Mouse (Mus musculus) hindbrain, embryonic 14.5 days (tissue): ENCODE data around the gene Yeats4. TPM values are rescaled to one million over a fixed set of nuclear protein-coding genes. Genes with fewer than 3 reads are reported as not detected.

ENCODE experiments used
- ATAC-seq: fragments of 200-750 bp; cut with Nextera tagmentation; 2 replicates; pipeline ENCODE4 v1.8.0; 2017; ENCODE audit warnings: moderate number of reproducible peaks, mild to moderate bottlenecking, moderate TSS enrichment, moderate library complexity; ENCODE audit not compliant: low FRiP score
- DNase-seq: peaks from one replicate; pipeline ENCODE4 v3.0.0-alpha.2; 2015; ENCODE audit warnings: low spot score
- H3K27ac ChIP-seq: fragments of 300-500 bp; sonication (generic); 2 replicates; pipeline ENCODE4 v1.5.1; 2014; ENCODE audit warnings: mild to moderate bottlenecking, moderate library complexity
- H3K27me3 ChIP-seq: fragments of 300-500 bp; sonication (generic); 2 replicates; pipeline ENCODE4 v1.6.1; 2014; ENCODE audit warnings: mild to moderate bottlenecking, low read length, mixed read lengths; ENCODE audit not compliant: control insufficient read depth, insufficient read depth
- H3K36me3 ChIP-seq: fragments of 300-500 bp; sonication (generic); replicated peaks from 2 replicates; pipeline ENCODE4 v1.6.1; 2014; ENCODE audit not compliant: control insufficient read depth, insufficient read depth
- H3K4me1 ChIP-seq: fragments of 300-500 bp; sonication (generic); replicated peaks from 2 replicates; pipeline ENCODE4 v1.6.1; 2014; ENCODE audit warnings: antibody characterized with exemption, low read length, mixed read lengths; ENCODE audit not compliant: control insufficient read depth, insufficient read depth
- H3K4me2 ChIP-seq: fragments of 300-500 bp; sonication (generic); replicated peaks from 2 replicates; pipeline ENCODE4 v1.6.1; 2014; ENCODE audit warnings: mild to moderate bottlenecking, moderate library complexity
- H3K4me3 ChIP-seq: fragments of 300-500 bp; sonication (generic); replicated peaks from 2 replicates; pipeline ENCODE4 v1.5.1; 2014; ENCODE audit warnings: mild to moderate bottlenecking, low read length
- H3K9ac ChIP-seq: fragments of 300-500 bp; sonication (generic); 2 replicates; pipeline ENCODE4 v1.6.1; 2014
- H3K9me3 ChIP-seq: fragments of 300-500 bp; sonication (generic); 2 replicates; pipeline ENCODE4 v1.6.1; 2016; ENCODE audit warnings: low read length; ENCODE audit not compliant: control insufficient read depth
- WGBS: fragments of 180-500 bp; shearing (Covaris S2); extraction: QIAGEN DNeasy Blood & Tissue Kit; methylation state at CpG from one replicate; pipeline ENCODE4 v1.1.7; 2014; 5-methylcytosine and 5-hydroxymethylcytosine counted together
- polyA plus RNA-seq: library from polyadenylated mRNA; unstranded; fragments of >200 nt; fragmentation: Nextera tagmentation; extraction: Ambion mirVana; gene quantifications from 2 replicates; pipeline ENCODE4 v1.2.1, GENCODE M21; 2014

Gene Yeats4
- polyA plus RNA-seq, 1 experiment from 2014 or later = 111 TPM

- Histone ChIP-seq H3K27ac (no peak overlapping the region), H3K36me3 (no peaks in the 10 kb centered on the region), H3K27me3 (no peaks in the 10 kb centered on the region), H3K4me3 (no peak overlapping the region), H3K9me3 (no peaks in the 10 kb centered on the region), H3K9ac (no peak overlapping the region), H3K4me1 (no peaks in the 10 kb centered on the region), H3K4me2 (no peak overlapping the region)
- ATAC-seq = no peak
- 68% methylated on average over 9 of the region's 9 CpGs for WGBS
- no peak for DNase-seq
Measured at GRCm38 (mm10) chr10:117185399-117186089, 38.8 kb downstream of the Yeats4 start.

DNA sequence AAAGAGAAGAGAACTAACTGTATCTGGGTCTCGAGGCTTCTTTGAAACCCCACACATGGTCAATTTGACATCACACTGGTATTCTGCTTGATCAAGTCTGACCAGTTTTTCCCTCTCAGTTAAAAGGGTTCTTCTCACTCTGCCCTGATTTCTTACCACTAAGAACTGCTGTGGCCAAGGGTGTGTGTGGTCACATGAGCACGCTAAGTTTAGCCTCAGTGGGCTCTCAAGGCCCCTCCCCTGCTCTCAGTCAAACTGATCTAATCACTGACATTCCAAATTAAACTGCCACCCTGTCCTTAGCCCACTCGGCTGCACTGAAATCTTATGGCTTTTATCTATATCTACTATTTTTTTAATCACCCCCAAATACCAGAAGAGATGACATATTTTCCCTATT lies 43.2 kb downstream of the Yeats4 start:
- Histone ChIP-seq H3K27me3 (no peaks in the 10 kb centered on the region), H3K4me1 (no peaks in the 10 kb centered on the region), H3K9me3 (no peaks in the 10 kb centered on the region), H3K27ac (no peak overlapping the region), H3K36me3 (no peaks in the 10 kb centered on the region), H3K4me2 (no peak overlapping the region), H3K9ac (no peak overlapping the region), H3K4me3 (no peak overlapping the region)
- WGBS = 58% methylated on average over 3 of the region's 3 CpGs
- no peak for DNase-seq
- ATAC-seq = no peak

DNA sequence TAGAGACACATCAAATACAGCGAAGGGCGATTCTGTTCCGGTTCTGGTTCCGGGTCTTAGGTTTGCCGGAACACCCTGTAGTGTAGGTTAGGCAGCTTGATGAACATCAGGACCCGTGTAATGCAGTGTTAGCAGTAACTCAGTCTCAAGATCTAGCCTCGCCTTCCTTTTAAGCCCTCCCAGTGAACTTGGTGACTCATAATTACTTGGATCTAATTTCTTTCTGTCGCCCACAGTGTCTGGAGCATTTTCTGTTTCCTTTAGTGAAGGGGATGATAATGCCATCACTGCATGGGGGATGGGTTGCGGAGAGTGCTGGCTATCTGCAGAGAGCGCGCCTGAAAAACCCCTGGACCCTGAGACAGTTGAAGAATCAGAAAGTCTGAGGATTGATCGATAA lies 49.7 kb downstream of the Yeats4 start:
- no peak for ATAC-seq
- DNase-seq = no peak
- WGBS = 65% methylated on average over 12 of the region's 12 CpGs
- H3K4me1 ChIP-seq = no peaks in the 10 kb centered on the region
- H3K9me3 ChIP-seq = no peaks in the 10 kb centered on the region
- no peak overlapping the region for H3K9ac ChIP-seq
- no peaks in the 10 kb centered on the region for H3K36me3 ChIP-seq
- H3K4me2 ChIP-seq = 0 out of 2 replicates have a peak overlapping the region, but pooled peaks have one; percentile 17
- no peaks in the 10 kb centered on the region for H3K27me3 ChIP-seq
- no peak overlapping the region for H3K27ac ChIP-seq
- no peak overlapping the region for H3K4me3 ChIP-seq

GRCm38 (mm10) chr10:117173566-117174438 lies 50.5 kb downstream of the Yeats4 start:
- no peaks in the 10 kb centered on the region for H3K36me3 ChIP-seq
- H3K4me1 ChIP-seq = no peaks in the 10 kb centered on the region
- H3K9ac ChIP-seq = no peak overlapping the region
- no peak overlapping the region for H3K27ac ChIP-seq
- H3K4me2 ChIP-seq = peak overlapping the region; percentile 10; the same call in 1 of the 2 replicates
- H3K9me3 ChIP-seq = no peaks in the 10 kb centered on the region
- no peak overlapping the region for H3K4me3 ChIP-seq
- ATAC-seq = no peak
- DNase-seq = no peak
- WGBS = 42% methylated on average over 13 of the region's 13 CpGs
- no peaks in the 10 kb centered on the region for H3K27me3 ChIP-seq

GRCm38 (mm10) chr10:117173111-117173510 lies 51.2 kb downstream of the Yeats4 start:
- WGBS = 91% methylated on average over 1 of the region's 1 CpGs
- ATAC-seq = no peak
- no peaks in the 10 kb centered on the region for H3K9me3 ChIP-seq
- H3K4me3 ChIP-seq = no peak overlapping the region
- no peaks in the 10 kb centered on the region for H3K36me3 ChIP-seq
- no peaks in the 10 kb centered on the region for H3K4me1 ChIP-seq
- H3K4me2 ChIP-seq = no peak overlapping the region
- H3K27ac ChIP-seq = no peak overlapping the region
- no peak for DNase-seq
- H3K27me3 ChIP-seq = no peaks in the 10 kb centered on the region
- no peak overlapping the region for H3K9ac ChIP-seq

DNA sequence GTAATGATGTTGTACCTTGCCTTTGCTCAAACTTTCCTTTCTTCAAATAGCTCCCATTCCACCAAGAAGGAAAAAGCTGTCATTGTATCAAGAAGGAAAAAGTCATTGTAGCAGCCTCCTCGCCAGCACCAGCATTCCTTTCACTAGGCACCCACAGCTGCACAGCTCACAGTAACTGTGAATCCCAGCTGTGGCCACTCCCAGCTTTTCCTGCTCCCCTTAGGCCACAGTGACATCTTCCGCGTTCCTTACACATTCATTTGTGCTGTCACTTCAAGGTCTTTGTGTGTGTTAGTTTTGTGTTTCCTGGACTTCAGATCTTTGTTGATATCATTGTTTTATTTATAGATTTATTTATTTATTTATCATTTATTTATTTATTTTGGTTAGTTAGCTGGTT lies 52.2 kb downstream of the Yeats4 start:
- DNase-seq (no peak), ATAC-seq (no peak)
- no peak overlapping the region for H3K4me3 ChIP-seq
- 40% methylated on average over 3 of the region's 3 CpGs for WGBS
- H3K36me3 ChIP-seq = no peaks in the 10 kb centered on the region
- no peak overlapping the region for H3K27ac ChIP-seq
- no peak overlapping the region for H3K4me2 ChIP-seq
- no peaks in the 10 kb centered on the region for H3K27me3 ChIP-seq
- no peaks in the 10 kb centered on the region for H3K9me3 ChIP-seq
- H3K9ac ChIP-seq = no peak overlapping the region
- H3K4me1 ChIP-seq = no peaks in the 10 kb centered on the region

DNA sequence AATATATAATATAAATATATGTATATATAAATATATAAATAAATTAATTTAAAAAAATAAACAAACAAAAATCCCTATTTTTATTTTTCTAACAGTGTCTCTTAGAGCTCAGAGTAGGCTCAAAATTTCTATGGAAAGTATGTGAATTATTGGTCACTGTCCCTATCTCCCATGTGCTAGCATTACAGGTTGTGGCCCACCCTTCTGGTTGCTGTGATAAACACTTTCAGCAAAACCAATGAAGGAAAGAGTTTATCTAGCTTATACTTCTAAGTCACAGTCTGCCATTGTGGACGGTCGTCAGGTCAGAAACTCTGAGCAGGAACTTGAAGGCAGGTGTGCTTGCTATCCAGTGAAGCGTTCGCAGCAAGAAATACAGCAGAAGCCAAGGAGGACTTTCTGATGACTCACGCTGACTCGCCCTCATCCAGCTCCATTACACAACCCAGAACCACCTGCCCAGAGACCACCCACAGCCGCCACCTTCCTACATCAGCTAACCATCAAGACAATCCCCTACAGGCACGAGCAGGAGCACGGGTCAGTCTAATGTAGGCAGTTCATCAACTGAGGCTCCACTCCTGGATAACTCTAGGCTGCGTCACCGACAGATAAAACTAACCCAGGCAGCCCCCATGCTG lies 57.4 kb downstream of the Yeats4 start:
- DNase-seq (no peak), ATAC-seq (no peak)
- Histone ChIP-seq H3K4me3 (no peak overlapping the region), H3K4me1 (no peaks in the 10 kb centered on the region), H3K27ac (no peak overlapping the region), H3K9ac (no peak overlapping the region), H3K36me3 (no peaks in the 10 kb centered on the region), H3K4me2 (no peak overlapping the region), H3K9me3 (no peaks in the 10 kb centered on the region), H3K27me3 (no peaks in the 10 kb centered on the region)
- 89% methylated on average over 11 of the region's 11 CpGs for WGBS
